Mouse (Mus musculus) kidney, postnatal 0 days (tissue): ENCODE data around the gene Hras. TPM values are rescaled to one million over a fixed set of nuclear protein-coding genes. Genes with fewer than 3 reads are reported as not detected.

Experiments
- ATAC-seq: fragments of 200-750 bp; cut with Nextera tagmentation; replicated peaks from 2 replicates; pipeline ENCODE4 v1.8.0; 2017; ENCODE audit warnings: low read depth, moderate number of reproducible peaks, moderate TSS enrichment, moderate library complexity; ENCODE audit not compliant: low FRiP score
- DNase-seq: peaks from one replicate; pipeline ENCODE4 v3.0.0-alpha.2; 2016; ENCODE audit warnings: low spot score
- H3K27ac ChIP-seq: fragments of 300-500 bp; sonication (generic); 2 replicates; pipeline ENCODE4 v1.5.1; 2014; ENCODE audit warnings: mild to moderate bottlenecking
- H3K27me3 ChIP-seq: fragments of 300-500 bp; sonication (generic); 2 replicates; pipeline ENCODE4 v1.6.1; 2014; ENCODE audit warnings: low read length, mixed read lengths; ENCODE audit not compliant: insufficient read depth
- H3K36me3 ChIP-seq: fragments of 300-500 bp; sonication (generic); 2 replicates; pipeline ENCODE4 v1.6.1; 2014; ENCODE audit warnings: low read length, mixed read lengths; ENCODE audit not compliant: insufficient read depth
- H3K4me1 ChIP-seq: fragments of 300-500 bp; sonication (generic); replicated peaks from 2 replicates; pipeline ENCODE4 v1.6.1; 2014; ENCODE audit warnings: antibody characterized with exemption, low read length, mixed read lengths; ENCODE audit not compliant: insufficient read depth
- H3K4me2 ChIP-seq: fragments of 300-500 bp; sonication (generic); 2 replicates; pipeline ENCODE4 v1.6.1; 2014; ENCODE audit warnings: mild to moderate bottlenecking, low read length, moderate library complexity, mixed read lengths
- H3K4me3 ChIP-seq: fragments of 300-500 bp; sonication (generic); replicated peaks from 2 replicates; pipeline ENCODE4 v1.5.1; 2014; ENCODE audit warnings: low read depth, low read length
- H3K9ac ChIP-seq: fragments of 300-500 bp; sonication (generic); 2 replicates; pipeline ENCODE4 v1.6.1; 2014; ENCODE audit warnings: low read depth, low read length
- H3K9me3 ChIP-seq: fragments of 300-500 bp; sonication (generic); replicated peaks from 2 replicates; pipeline ENCODE4 v1.6.1; 2016; ENCODE audit warnings: low read length, inconsistent platforms, mixed read lengths
- CTCF ChIP-seq: IDR thresholded peaks from 2 replicates; pipeline ENCODE4 v1.5.1; 2016; ENCODE audit warnings: antibody characterized with exemption, low read depth, mild to moderate bottlenecking, moderate library complexity
- WGBS: fragments of 180-500 bp; shearing (Covaris S2); extraction: QIAGEN DNeasy Blood & Tissue Kit; methylation state at CpG from one replicate; pipeline ENCODE4 v1.1.7; 2014; 5-methylcytosine and 5-hydroxymethylcytosine counted together
- polyA plus RNA-seq: library from polyadenylated mRNA; unstranded; fragments of >200 nt; fragmentation: Nextera tagmentation; extraction: Ambion mirVana; gene quantifications from 2 replicates; pipeline ENCODE4 v1.2.1, GENCODE M21; 2015

Gene Hras
- polyA plus RNA-seq, 1 experiment from 2014 or later = 95.5 TPM

- no peak overlapping the region for H3K9ac ChIP-seq
- H3K36me3 ChIP-seq = no peaks in the 10 kb centered on the region
- H3K27ac ChIP-seq = no peak overlapping the region
- no peaks in the 10 kb centered on the region for H3K27me3 ChIP-seq
- no peaks in the 10 kb centered on the region for H3K9me3 ChIP-seq
- WGBS = 96% methylated on average over 4 of the region's 4 CpGs
- DNase-seq (no peak), ATAC-seq (no peak)
- no peaks in the 10 kb centered on the region; the same call in 1 of the 2 replicates for H3K4me1 ChIP-seq
- H3K4me3 ChIP-seq = no peak overlapping the region
- no peak overlapping the region for H3K4me2 ChIP-seq
- no peak for TF ChIP-seq CTCF
Observed at GRCm38 (mm10) chr7:141198121-141198520, 4.3 kb upstream of the Hras start.

- Histone ChIP-seq H3K4me2 (no peak overlapping the region), H3K27ac (no peak overlapping the region), H3K9me3 (no peaks in the 10 kb centered on the region), H3K36me3 (0 out of 2 replicates have a peak, but pooled peaks cover 4% of the 10 kb centered on the region), H3K4me1 (peaks cover 7% of the 10 kb centered on the region; the same call in 1 of the 2 replicates), H3K27me3 (no peaks in the 10 kb centered on the region), H3K9ac (no peak overlapping the region), H3K4me3 (no peak overlapping the region)
- DNase-seq (no peak), ATAC-seq (no peak)
- no peak for TF ChIP-seq CTCF
- 93% methylated on average over 8 of the region's 8 CpGs for WGBS
Observed at GRCm38 (mm10) chr7:141196619-141197282, 2.9 kb upstream of the Hras start.

- ATAC-seq (no peak), DNase-seq (no peak)
- Histone ChIP-seq H3K4me1 (peaks cover 7% of the 10 kb centered on the region; the same call in 1 of the 2 replicates), H3K4me3 (no peak overlapping the region), H3K4me2 (peak overlapping the region; percentile 86; the same call in 1 of the 2 replicates), H3K27me3 (no peaks in the 10 kb centered on the region), H3K9ac (0 out of 2 replicates have a peak overlapping the region, but pooled peaks have one; percentile 5), H3K9me3 (no peaks in the 10 kb centered on the region), H3K36me3 (0 out of 2 replicates have a peak, but pooled peaks cover 6% of the 10 kb centered on the region), H3K27ac (no peak overlapping the region)
- 86% methylated on average over 2 of the region's 2 CpGs for WGBS
- TF ChIP-seq CTCF = no peak
Observed at GRCm38 (mm10) chr7:141195754-141196153, 1.9 kb upstream of the Hras start.

- peak overlapping the region; percentile 86 for H3K4me2 ChIP-seq
- H3K27me3 ChIP-seq = no peaks in the 10 kb centered on the region
- DNase-seq = peak; percentile 92
- H3K36me3 ChIP-seq = peaks cover 11% of the 10 kb centered on the region; the same call in 1 of the 2 replicates
- peaks cover 7% of the 10 kb centered on the region; the same call in 1 of the 2 replicates for H3K4me1 ChIP-seq
- WGBS = under 1% methylated on average over 28 of the region's 28 CpGs
- ATAC-seq = peak; percentile 12
- H3K27ac ChIP-seq = peak overlapping the region; percentile 81
- H3K9me3 ChIP-seq = no peaks in the 10 kb centered on the region
- peak overlapping the region; percentile 93 for H3K4me3 ChIP-seq
- no peak for TF ChIP-seq CTCF
- peak overlapping the region; percentile 43; the same call in 1 of the 2 replicates for H3K9ac ChIP-seq
Observed at GRCm38 (mm10) chr7:141194830-141195229, 1.0 kb upstream of the Hras start.

GRCm38 (mm10) chr7:141194409-141194808, 604 bp upstream of the Hras start:
- H3K4me3 ChIP-seq = peak overlapping the region; percentile 93
- H3K27me3 ChIP-seq = no peaks in the 10 kb centered on the region
- ATAC-seq (no peak), DNase-seq (no peak)
- H3K27ac ChIP-seq = peak overlapping the region; percentile 81
- peaks cover 7% of the 10 kb centered on the region; the same call in 1 of the 2 replicates for H3K4me1 ChIP-seq
- H3K4me2 ChIP-seq = peak overlapping the region; percentile 86
- WGBS = under 1% methylated on average over 23 of the region's 23 CpGs
- no peaks in the 10 kb centered on the region for H3K9me3 ChIP-seq
- peaks cover 15% of the 10 kb centered on the region for H3K36me3 ChIP-seq
- H3K9ac ChIP-seq = peak overlapping the region; percentile 43
- no peak for TF ChIP-seq CTCF

- peaks cover 7% of the 10 kb centered on the region; the same call in 1 of the 2 replicates for H3K4me1 ChIP-seq
- H3K27me3 ChIP-seq = no peaks in the 10 kb centered on the region
- TF ChIP-seq CTCF = no peak
- WGBS = under 1% methylated on average over 40 of the region's 43 CpGs
- peak overlapping the region; percentile 92 for H3K9ac ChIP-seq
- peak; percentile 16; the same call in 1 of the 2 replicates for ATAC-seq
- H3K27ac ChIP-seq = peak overlapping the region; percentile 85
- peak overlapping the region; percentile 93 for H3K4me3 ChIP-seq
- no peak for DNase-seq
- peak overlapping the region; percentile 86 for H3K4me2 ChIP-seq
- no peaks in the 10 kb centered on the region for H3K9me3 ChIP-seq
- H3K36me3 ChIP-seq = peaks cover 17% of the 10 kb centered on the region
Observed at GRCm38 (mm10) chr7:141193348-141193856, 403 bp downstream of the Hras start.
